ENCODE assay signal across 18 mouse cellular contexts in genomic region chr14:100724962-100725361, GRCm38 (mm10).
DNase-seq lines count a peak whose midpoint lies in the region; ATAC-seq and TF ChIP-seq lines count a peak whose summit lies in the region.
"Had no signal": no experiment of that assay in that cellular context is flagged by ENCODE, and none has a peak within 500 bp of the region (broad histone marks: within the 10 kb centered on the region; RNA-seq: fewer than 3 reads in every experiment).

No protein-coding gene starts in this region.

- no peak overlapping the region for H3K9ac ChIP-seq in heart, embryonic 11.5 days (ENCODE audit: low read depth, low read length)
- H3K9ac ChIP-seq in intestine, postnatal 0 days (ENCODE audit: low read depth, low read length), result no peak overlapping the region
- H3K9ac ChIP-seq: heart, embryonic 15.5 days; hindbrain, embryonic 15.5 days; liver, embryonic 14.5 days had no signal

- 85% methylated on average over 8 of the region's 8 CpGs for WGBS in heart, embryonic 11.5 days (ENCODE audit: insufficient replicate concordance)
- WGBS in intestine, postnatal 0 days, result 75% methylated on average over 8 of the region's 8 CpGs

- no peak for ATAC-seq in heart, embryonic 11.5 days (replicated peaks; ENCODE audit: insufficient number of reproducible peaks, low FRiP score, low TSS enrichment)
- ATAC-seq in intestine, postnatal 0 days, result no peak
- ATAC-seq: CD4-positive, CD25-positive, alpha-beta regulatory T cell, adult 4 months had no signal

- intact Hi-C loops in heart, postnatal 10 days (cut with DNase I), result no loop called here
- intact Hi-C loops in gastrocnemius, postnatal 14 days (cut with DNase I; ENCODE audit: low total_unique reads), result no loop called here

- H3K27me3 ChIP-seq in heart, embryonic 11.5 days (ENCODE audit: control insufficient read depth, insufficient read depth, low read length), result no peaks in the 10 kb centered on the region
- H3K27me3 ChIP-seq in intestine, postnatal 0 days (replicated peaks; ENCODE audit: control insufficient read depth, insufficient read depth, low read length), result no peaks in the 10 kb centered on the region
- H3K27me3 ChIP-seq: heart, embryonic 15.5 days; hindbrain, embryonic 15.5 days had no signal

- no peaks in the 10 kb centered on the region for H3K9me3 ChIP-seq in heart, embryonic 11.5 days (replicated peaks; ENCODE audit: control insufficient read depth, low read length)
- H3K9me3 ChIP-seq in intestine, postnatal 0 days (ENCODE audit: control insufficient read depth), result no peaks in the 10 kb centered on the region
- H3K9me3 ChIP-seq: heart, embryonic 15.5 days; hindbrain, embryonic 15.5 days; limb, embryonic 10.5 days had no signal

- no peaks in the 10 kb centered on the region for H3K4me1 ChIP-seq in heart, embryonic 11.5 days (ENCODE audit: control insufficient read depth, insufficient read depth, low read length)
- no peaks in the 10 kb centered on the region for H3K4me1 ChIP-seq in intestine, postnatal 0 days (replicated peaks; ENCODE audit: control insufficient read depth, insufficient read depth, low read length)
- H3K4me1 ChIP-seq: hindbrain, embryonic 15.5 days had no signal

- DNase-seq in heart, postnatal 10 days, result peak; percentile 7 to 9
- peak; percentile 45 for DNase-seq in fibroblast of lung, adult 2 months (ENCODE audit: low read depth)
- peak; percentile 18 for DNase-seq in gastrocnemius, postnatal 14 days
- DNase-seq in lung, postnatal 25 days (ENCODE audit: low spot score), result peak; percentile 10
- no peak for DNase-seq in right cerebral cortex, postnatal 36 days (ENCODE audit: low spot score in 2 of 2)
- DNase-seq: adrenal gland, postnatal 14 days; cerebellum, adult 8-10 months; layer of hippocampus, postnatal 36 days; midbrain, embryonic 14.5 days; right cerebral cortex, postnatal 25 days had no signal

- no peaks in the 10 kb centered on the region for H3K36me3 ChIP-seq in heart, embryonic 11.5 days (ENCODE audit: control insufficient read depth, insufficient read depth, low read length)
- no peaks in the 10 kb centered on the region for H3K36me3 ChIP-seq in intestine, postnatal 0 days (ENCODE audit: control insufficient read depth, insufficient read depth)
- H3K36me3 ChIP-seq: heart, embryonic 15.5 days; hindbrain, embryonic 15.5 days; limb, embryonic 10.5 days had no signal

- TF ChIP-seq CTCF in intestine, postnatal 0 days (IDR thresholded peaks at IDR 0.05; ENCODE audit: low read depth), result no peak

- H3K27ac ChIP-seq in heart, embryonic 11.5 days (ENCODE audit: low read depth, low read length), result no peak overlapping the region
- no peak overlapping the region for H3K27ac ChIP-seq in intestine, postnatal 0 days (ENCODE audit: low read depth, low read length)
- H3K27ac ChIP-seq: heart, embryonic 15.5 days; hindbrain, embryonic 15.5 days; limb, embryonic 10.5 days; liver, embryonic 14.5 days had no signal

- no peak overlapping the region for H3K4me2 ChIP-seq in heart, embryonic 11.5 days
- H3K4me2 ChIP-seq in intestine, postnatal 0 days (replicated peaks; ENCODE audit: low read depth), result no peak overlapping the region
- H3K4me2 ChIP-seq: heart, embryonic 15.5 days; hindbrain, embryonic 15.5 days had no signal

- no peak overlapping the region for H3K4me3 ChIP-seq in heart, embryonic 11.5 days (ENCODE audit: low read depth, low read length)
- no peak overlapping the region for H3K4me3 ChIP-seq in intestine, postnatal 0 days (ENCODE audit: low read depth, low read length)
- H3K4me3 ChIP-seq: erythroblast, embryonic 14.5 days; heart, embryonic 15.5 days; hindbrain, embryonic 15.5 days; limb, embryonic 10.5 days had no signal

Comparison
In these comparisons a context has a peak if more than half of its experiments do, and no peak if none do; other contexts are left out.
1. DNase-seq: peak in heart, postnatal 10 days (2 of 2), fibroblast of lung, adult 2 months (single experiment), gastrocnemius, postnatal 14 days (single experiment) and lung, postnatal 25 days (single experiment); none in right cerebral cortex, postnatal 36 days (0 of 2).